Mouse (Mus musculus): Measurements from ENCODE around the gene Krtap1-4.

Gene Krtap1-4

DNA sequence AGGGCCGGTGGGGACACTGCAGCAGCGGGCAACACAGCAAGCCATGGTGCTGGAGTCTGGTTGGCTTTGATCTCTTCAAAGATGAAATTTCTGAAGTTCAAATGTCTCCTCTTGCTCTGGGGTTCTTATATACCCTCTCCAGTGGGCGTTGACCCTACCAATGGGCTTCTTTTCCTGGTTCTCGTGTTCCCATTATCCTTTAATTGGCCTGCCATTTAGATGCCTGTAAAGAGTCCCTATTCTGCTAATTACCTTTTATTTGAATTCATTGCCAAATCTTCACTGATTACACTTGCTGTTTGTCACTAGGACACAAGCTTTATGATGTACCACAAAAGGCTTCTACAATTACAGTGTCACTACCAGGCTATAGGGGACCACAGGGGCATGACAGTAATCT lies 32.7 kb downstream of the Krtap1-4 start, which contains the start of gene Krtap3-3:
Gene Krtap3-3 (minus strand): TSS at position 101 of the 400 bp plus-strand sequence.
- in situ Hi-C loops (cut with MseI, MboI), result no loop called here

GRCm38 (mm10) chr11:99547892-99548291 lies 35.6 kb downstream of the Krtap1-4 start:
- in situ Hi-C loops (cut with MseI, MboI), result no loop called here

- in situ Hi-C loops (cut with MseI, MboI), result no loop called here
Observed at GRCm38 (mm10) chr11:99539721-99540120, 43.7 kb downstream of the Krtap1-4 start.

All from mouse trophoblast stem cell (cell line).